Mouse (Mus musculus): ENCODE measurements around the gene Uhrf1bp1.

- TF ChIP-seq TCF12 (IDR thresholded peaks at IDR 0.05; ENCODE audit: low read depth, low read length), result no peak
- no peak for TF ChIP-seq HCFC1 (IDR thresholded peaks at IDR 0.05; ENCODE audit: low read depth, low read length)
- TF ChIP-seq CHD1 (IDR thresholded peaks at IDR 0.05; ENCODE audit: low read depth, low read length), result no peak
- no peak for TF ChIP-seq USF1 (IDR thresholded peaks at IDR 0.05; ENCODE audit: low read depth, low read length)
- no peak for TF ChIP-seq CTCF (IDR thresholded peaks at IDR 0.05 in 2 of 3, conservative IDR thresholded peaks at IDR 0.05 in 1 of 3; ENCODE audit: control insufficient read depth in 1 of 3, insufficient read depth in 1 of 3, low read depth in 2 of 3, low read length in 3 of 3, poor library complexity in 1 of 3, severe bottlenecking in 1 of 3)
- no peak for TF ChIP-seq MEF2A (IDR thresholded peaks at IDR 0.05; ENCODE audit: extremely low read depth, insufficient replicate concordance, low read depth, low read length, poor library complexity, severe bottlenecking)
- no peak for TF ChIP-seq EP300 (IDR thresholded peaks at IDR 0.05; ENCODE audit: low read depth in 1 of 2, low read length in 2 of 2)
- TF ChIP-seq MAX (IDR thresholded peaks at IDR 0.05; ENCODE audit: low read length), result no peak
- TF ChIP-seq POLR2A (IDR thresholded peaks at IDR 0.05; ENCODE audit: control insufficient read depth in 1 of 2, insufficient read depth in 1 of 2, low read depth in 1 of 2, low read length in 2 of 2, poor library complexity in 1 of 2), result no peak
- no peak for TF ChIP-seq POLR2AphosphoS2 (IDR thresholded peaks at IDR 0.05; ENCODE audit: low read length)
- no peak for TF ChIP-seq GATA1 (IDR thresholded peaks at IDR 0.05; ENCODE audit: low read depth, low read length)
- TF ChIP-seq NRF1 (IDR thresholded peaks at IDR 0.05; ENCODE audit: insufficient read depth, low read depth, low read length, poor library complexity, severe bottlenecking), result no peak
- TF ChIP-seq MAZ (IDR thresholded peaks at IDR 0.05; ENCODE audit: low read depth, low read length), result no peak
- TF ChIP-seq JUND (IDR thresholded peaks at IDR 0.05; ENCODE audit: low read depth, low read length), result no peak
Observed at GRCm38 (mm10) chr17:27871851-27872250, 15.6 kb downstream of the Uhrf1bp1 start.

Measured in MEL (cell line).